Mouse (Mus musculus) erythroblast, embryonic 14.5 days (primary cell): Measurements from ENCODE around the gene Nrbf2.

Experiments
- GATA1 ChIP-seq: IDR thresholded peaks from 2 replicates; pipeline ENCODE4 v1.6.1; 2012; ENCODE audit warnings: low read length, inconsistent platforms, mixed read lengths
- TAL1 ChIP-seq: IDR thresholded peaks from 3 replicates; pipeline ENCODE4 v1.6.1; 2012; ENCODE audit warnings: low read length, inconsistent platforms, mixed read lengths

GRCm38 (mm10) chr10:67302340-67302739, 17.2 kb upstream of the Nrbf2 start:
- no peak for TF ChIP-seq TAL1
- TF ChIP-seq GATA1 = no peak
